Mouse (Mus musculus) thymus, adult 18-20 months (tissue): ENCODE measurements around the gene Plcl1.

ENCODE experiments used
- DNase-seq, 2 experiments: peaks; one replicate each; pipeline ENCODE4 v3.0.0; 2022; ENCODE audit warnings: mixed read lengths in 2 of 2

Gene Plcl1

DNA sequence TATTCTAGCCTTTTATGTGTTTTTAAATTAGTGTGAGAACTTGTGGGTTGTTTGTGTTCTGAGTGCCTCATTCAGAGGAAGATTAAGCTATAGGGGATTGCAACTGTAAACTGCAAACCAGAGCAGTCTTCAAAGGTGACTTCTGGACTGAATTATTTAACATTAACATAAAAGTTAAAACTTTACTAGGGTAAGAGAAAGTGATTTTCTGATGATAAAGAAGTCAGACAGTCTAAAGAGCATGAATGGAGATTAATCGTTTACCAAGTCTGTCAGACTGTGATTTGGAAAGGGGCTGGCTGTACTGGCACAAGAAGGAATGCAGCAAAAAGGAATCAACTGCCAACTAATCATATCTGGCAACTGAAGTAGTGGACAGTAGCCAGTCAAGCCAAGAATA lies 301.2 kb downstream of the Plcl1 start:
- no peak for DNase-seq

DNA sequence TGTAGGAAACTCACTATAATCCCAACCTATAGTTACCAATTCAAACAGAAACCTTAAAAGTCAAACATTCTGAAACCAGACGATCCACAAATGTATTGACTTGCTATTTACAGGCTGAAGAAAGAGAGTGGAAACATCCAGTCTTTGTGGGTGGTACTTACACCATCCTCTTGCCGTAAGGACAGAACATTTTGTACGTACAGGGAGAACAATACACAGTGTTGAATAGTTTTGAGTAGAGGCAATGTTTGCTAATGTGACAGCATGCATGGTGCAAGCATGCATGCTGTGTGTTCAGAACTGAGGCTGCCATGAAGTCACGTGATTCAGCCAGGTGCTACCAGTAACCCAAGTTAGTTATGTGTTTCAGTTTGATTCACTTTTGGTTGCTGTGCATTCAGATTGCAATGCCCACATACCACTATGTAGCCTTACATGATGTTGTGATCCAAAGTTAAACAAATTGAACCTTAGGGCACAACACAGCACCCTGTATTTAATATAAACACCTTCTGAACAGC lies 311.6 kb downstream of the Plcl1 start:
- DNase-seq = no peak

DNA sequence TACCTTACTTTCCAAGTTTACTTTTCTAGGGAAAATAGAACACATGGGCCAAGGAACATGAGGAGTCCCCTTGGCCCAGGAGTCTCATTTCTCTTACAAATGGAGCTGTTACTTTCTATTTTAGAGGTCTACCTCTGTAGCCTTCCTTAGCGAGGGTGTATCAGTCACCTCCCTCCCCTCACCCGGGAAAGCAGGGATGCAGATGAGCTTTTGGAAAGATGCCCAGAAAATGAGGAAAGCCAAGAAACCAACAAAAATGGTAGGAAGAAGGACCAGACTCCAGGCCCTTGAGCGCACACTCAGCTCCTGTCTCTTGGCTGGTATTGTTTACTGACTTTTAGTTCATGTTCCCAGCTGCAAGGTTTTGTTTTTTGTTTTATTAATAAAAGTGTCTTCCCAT lies 319.7 kb downstream of the Plcl1 start:
- no peak for DNase-seq

DNA sequence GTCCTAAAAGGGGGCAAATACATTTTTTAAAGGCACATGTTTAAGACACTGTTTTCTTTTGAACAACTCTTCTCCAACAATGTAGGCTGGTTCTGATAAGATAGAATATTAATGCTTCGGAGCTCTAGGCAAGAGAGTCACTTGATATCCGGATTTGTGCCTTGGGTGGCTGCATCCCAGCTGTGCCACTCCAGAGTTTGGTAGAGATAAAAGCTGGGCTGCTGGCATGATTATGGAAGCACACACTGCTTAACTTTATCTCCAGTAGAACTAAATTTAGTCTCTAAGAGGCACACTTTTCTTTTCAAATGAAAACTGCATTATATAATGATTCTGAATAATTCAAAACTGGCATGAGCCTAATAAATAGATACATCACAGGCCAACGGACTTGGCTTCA lies 323.6 kb downstream of the Plcl1 start:
- DNase-seq = no peak

DNA sequence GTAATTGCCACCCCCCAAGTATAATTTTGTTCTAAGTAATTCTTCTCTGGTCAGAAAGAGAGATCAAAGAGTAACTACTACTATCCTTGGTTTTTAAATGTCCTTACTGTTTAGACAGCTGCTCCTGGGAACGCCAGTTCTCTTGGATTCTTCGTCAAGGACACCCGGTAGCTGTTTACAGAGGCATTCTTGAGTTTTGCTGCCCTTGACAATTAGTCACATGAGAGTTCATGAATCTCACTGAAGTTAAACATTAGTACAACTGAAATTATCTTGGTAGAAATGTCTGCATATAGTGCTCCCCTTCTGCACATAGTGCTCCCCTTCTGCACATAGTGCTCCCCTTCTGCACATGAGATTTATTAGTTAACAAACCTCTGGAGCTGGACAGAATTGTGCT lies 327.2 kb downstream of the Plcl1 start:
- DNase-seq = no peak

DNA sequence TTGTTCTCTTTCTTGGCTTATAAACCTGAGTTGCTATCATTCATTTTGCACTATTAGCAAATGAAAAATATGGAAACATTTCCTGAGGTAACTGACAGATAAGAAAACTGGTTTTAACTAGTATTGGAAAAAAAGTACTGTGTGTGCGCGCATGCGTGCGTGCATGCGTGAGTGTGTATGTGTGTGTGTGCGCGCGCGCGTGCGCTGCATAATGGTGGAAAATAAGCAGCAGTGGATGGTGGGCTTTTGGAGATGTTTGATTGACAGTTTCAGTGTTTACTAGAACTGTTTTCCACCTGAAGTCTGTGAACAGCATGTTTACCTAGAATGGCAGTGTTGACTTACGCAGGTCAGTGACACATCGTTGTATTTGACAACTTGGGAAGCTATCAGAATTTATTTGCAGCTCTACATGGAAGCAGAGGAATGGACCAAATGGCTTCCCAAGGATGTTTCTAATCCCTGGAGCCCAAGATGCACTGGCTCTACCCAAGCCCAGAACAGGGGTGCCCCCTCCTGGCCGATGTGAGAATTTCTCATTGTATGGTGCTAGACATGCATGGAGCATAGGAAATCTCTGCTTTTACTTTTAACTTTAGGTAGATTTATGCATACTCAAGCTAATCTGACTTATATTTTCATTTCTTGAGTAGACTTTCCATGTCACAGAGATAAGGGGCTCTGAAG lies 330.5 kb downstream of the Plcl1 start:
- peak; percentile 16 to 27 for DNase-seq

DNA sequence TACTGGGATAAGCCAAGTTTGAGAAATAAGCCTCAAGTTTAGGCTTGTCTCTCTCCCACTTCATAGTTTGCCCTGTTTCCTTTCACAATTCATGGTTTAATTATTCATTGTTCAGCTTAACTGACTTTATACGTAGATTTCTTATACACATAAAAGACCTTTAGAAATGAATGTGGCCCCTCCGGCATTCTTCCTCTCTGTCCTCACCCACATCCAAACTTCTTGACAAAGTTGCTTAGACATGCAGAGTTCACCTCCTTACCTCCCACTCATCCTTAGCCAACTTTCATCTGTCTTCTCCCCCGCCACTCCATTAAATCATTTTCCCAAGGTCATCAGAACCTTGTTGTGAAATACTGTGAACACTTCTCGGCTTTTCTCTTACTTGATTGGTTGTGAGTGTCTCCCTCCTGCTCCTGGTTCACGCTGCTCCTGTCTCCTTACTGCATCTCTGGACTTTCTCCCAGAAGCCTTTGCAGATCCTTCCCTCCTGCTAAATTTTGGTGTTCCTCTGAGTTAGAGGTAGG lies 331.1 kb downstream of the Plcl1 start:
- no peak for DNase-seq

DNA sequence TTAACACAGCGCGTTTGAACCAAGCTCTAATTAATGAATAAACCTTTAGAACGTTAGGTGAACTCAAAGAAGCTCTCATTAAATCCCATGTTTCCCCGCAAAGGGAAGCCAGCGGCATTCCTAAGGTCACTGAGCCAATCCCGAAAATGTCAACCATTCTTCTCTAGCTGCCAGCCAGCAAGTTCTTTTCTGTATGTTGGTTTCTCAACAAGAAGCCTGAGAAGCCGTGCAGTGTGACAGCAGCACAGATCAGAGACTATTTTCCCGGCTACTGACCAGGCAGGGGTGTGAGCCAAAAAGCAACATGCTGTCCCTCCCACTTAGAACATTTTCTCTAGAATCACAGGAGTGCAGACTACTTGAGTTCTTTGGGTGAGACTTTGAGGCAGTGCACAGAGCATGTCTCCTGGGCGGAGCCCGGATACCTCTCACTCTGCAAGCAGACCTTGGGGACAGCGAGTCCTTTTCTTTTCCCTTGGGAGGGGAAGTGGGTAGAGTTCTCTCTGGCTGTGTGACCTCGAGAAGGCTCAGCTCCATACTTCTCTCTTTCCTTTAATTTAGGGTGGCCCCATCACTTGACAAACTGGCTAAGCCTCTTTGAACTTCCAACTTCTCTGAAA lies 333.1 kb downstream of the Plcl1 start:
- peak in 1 of 2 experiments; percentile 8 for DNase-seq

DNA sequence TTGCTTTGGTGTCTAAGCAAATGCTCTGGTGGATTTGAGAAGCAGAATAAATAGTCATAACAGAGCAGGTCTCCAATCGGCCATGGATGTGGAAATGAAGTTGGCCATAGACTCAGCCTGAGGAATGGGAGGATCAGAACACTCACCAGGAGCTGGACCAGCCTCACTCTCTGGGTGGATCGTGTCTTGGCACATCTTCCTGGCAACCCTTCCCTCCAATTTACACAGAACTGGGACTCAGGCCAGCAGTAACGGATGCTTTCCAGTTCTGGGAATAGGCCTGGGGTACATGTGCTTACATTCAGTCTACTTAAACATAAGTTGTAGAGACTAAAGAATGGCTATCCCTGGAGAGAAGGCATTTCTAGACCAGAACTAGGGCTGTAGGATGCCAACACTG lies 336.2 kb downstream of the Plcl1 start:
- no peak for DNase-seq

DNA sequence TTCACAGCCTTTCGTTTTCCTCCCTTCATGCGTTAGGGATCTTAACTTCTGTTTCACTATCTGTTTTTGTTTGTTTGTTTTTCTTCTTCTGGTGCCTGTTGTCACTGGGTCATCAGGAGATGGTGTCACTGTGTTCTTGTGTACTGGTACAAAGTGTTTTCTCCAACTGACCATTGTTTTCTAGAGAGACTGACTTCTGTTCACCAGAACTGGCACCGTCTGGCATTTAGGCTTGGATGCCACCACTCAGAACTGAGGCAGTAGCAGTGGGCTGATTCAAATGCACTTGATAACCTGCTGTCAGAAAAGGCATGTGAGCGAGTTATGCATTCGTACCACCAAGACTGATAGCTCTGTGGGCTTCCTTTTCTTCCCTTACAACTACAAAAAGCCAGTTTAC lies 342.8 kb downstream of the Plcl1 start:
- DNase-seq = no peak

DNA sequence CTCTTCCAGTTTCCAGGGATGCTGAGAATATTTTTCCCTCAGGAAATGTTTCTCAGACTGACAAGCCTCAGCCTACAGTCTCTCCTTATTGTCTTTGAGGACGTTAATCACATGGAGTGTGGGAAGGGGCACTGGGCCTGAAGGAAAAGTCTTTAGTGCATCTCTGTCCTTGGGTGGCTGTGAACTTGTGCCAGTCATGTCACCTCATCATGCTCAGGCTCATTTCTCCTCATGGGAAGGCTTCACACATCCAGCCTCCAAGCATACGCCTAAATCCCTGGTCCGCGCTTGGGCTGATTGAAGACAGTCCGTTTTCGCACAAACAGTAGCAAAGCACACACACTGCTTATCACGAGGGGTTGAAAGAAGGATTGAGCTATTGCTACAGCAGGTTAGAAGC lies 344.0 kb downstream of the Plcl1 start:
- no peak for DNase-seq

DNA sequence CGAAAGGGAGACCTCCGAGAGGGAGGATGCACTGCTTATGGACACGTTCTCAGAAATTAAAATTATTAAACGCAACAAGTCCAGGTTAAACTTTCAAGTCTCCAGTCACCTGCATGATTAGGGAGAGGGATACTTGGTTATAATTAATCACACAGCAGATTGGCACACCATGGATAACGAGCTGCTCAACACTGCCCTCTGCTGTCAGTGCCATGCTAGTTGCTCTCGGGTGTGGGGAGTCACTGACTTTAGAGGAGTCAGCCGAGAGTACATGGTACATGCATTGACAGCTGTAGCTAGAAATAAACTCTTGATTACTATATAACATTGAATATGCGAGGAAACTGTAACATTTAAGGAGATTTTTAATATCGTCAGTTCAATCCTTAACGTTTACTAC lies 350.0 kb downstream of the Plcl1 start:
- peak; percentile 10 to 19 for DNase-seq

DNA sequence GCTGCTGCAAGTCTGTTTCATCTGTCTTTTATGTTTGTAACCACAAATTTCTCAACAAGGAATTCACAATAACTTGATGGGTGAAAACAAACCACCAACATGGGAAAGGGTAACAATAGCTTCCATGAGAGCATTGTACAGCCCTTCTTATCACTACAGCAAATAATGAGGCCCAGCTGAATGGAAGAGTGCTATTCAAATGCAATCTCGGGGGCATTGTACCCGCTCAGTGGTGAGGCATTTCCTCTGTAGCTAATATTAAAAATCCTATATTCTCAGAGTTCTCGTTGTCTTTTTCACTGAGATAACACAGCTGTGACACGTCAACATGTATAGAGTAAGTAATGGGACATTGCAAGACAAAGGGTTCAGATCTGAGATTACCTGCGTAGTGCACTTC lies 356.6 kb downstream of the Plcl1 start:
- DNase-seq = no peak

DNA sequence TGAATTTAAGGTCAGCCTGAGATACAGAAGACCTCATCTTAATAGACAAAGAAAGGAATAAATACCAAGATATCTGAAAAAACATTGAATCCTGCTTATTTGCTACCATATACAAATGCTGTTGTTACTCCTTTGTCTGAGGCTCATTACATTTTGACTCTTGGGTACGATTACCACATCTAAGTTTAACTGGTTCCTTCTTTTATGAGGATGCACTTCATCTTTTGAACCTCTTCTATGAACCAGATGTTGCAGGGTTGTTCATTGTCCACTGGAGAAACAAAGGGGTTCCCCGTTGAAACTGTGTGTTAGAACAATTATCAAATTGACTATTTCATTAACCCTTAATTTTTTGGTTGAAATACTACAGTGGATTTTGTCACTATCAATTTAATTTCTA lies 357.4 kb downstream of the Plcl1 start:
- DNase-seq = no peak

DNA sequence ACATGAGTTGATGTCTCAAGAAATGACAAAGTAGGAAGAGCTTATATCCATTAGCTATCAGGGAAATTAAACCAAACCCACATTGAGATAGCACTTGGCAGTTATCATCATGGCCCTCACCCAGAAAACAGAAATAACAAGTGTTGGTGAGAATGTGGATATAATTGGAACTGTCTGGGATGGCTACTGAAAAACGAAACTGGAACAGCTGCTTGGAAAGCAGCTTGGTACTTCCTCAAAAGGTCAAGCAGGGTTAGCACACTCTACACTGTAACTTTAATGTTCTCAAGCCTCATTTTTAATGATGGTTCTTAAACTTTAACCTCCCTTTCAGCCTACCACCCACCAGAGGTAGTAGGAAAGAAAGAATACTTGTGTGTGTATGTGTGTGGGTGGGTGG lies 361.0 kb downstream of the Plcl1 start:
- DNase-seq = no peak

DNA sequence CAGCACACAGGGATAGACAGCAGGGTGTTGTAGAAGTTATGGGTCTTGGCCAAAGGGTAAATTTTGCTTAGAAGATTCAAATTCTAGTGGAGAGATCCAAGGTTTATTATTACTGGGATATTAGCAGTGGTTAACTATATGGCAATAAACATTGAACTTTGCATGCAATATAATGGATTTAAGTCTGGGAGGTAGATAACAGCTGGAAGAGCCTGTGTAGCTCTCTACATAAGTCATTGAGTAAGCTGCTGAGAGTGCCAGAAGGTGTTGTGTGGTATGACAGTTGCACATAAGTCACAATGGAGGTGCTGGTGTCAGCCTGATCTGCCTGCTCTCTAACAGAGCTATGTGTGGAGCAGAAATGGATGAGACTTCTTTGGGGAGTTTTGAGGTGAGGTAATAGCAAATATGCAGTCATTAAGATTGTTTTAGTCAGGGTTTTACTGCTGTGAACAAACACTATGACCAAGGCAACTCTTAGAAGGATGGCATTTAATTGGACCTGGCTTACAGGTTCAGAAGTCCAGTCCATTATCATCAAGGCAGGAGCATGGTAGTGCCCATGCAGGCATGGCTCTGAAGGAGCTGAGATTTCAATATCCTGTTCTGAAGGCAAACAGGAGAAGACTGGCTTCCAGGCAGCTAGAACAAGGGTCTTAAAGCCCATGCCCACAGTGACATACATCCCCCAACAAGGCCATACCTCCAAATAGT lies 364.5 kb downstream of the Plcl1 start:
- DNase-seq = no peak

DNA sequence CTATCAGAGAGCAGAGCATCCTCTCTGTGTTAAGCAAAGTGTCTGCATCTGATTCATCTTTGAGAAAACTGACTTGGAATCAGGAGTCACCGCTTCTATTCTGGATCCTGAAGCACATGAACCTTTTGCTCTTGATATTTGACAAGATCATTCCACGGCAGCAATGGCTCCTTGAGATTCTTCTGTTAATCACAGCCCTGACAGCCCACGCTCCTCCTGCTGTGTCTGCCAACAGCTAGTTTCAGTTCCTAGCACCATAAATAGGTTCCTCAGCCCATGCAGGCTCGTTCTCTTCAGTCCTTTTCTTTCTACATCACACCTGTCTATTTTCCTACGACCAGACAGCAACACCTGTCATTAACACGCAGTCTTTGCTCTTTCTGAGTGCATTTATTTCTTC lies 387.1 kb downstream of the Plcl1 start:
- no peak for DNase-seq
